Mouse (Mus musculus) v-Abl transformed pro-B cells (cell line): ENCODE results near the gene Aqp7.

ENCODE experiments used
- in situ Hi-C, 2 experiments: fragments of 400-800 bp; cut with MboI; formaldehyde crosslinking; loops; one replicate each; pipeline ENCODE4 v1.15.1; 2025; ENCODE audit not compliant: unreplicated experiment in 2 of 2

Gene Aqp7

GRCm38 (mm10) chr4:41063894-41064673 is 16.1 kb upstream of the Aqp7 start:
- in situ Hi-C loops, result loop anchor here (5.0 to 25.0 kb wide), 2 partner anchors 53 to 1898 kb away; partner anchors contain the start of gene 1700022I11Rik (in 1 of the 2)

- in situ Hi-C loops, result loop anchor here (5.0 to 25.0 kb wide), 2 partner anchors 54 to 1899 kb away; partner anchors contain the start of gene 1700022I11Rik (in 1 of the 2)
Observed at GRCm38 (mm10) chr4:41063351-41063750, 15.4 kb upstream of the Aqp7 start.

GRCm38 (mm10) chr4:41057361-41057760 is 9.4 kb upstream of the Aqp7 start:
- in situ Hi-C loops, result loop anchor here (10.0 to 25.0 kb wide), 3 partner anchors 327 to 1905 kb away; partner anchors contain the start of gene 1700022I11Rik (in 1 of the 2)

- in situ Hi-C loops, result loop anchor here (10.0 to 25.0 kb wide), 3 partner anchors 328 to 1905 kb away; partner anchors contain the start of gene 1700022I11Rik (in 1 of the 2)
Observed at GRCm38 (mm10) chr4:41056742-41057332, 8.9 kb upstream of the Aqp7 start.

GRCm38 (mm10) chr4:41056253-41056652 is 8.3 kb upstream of the Aqp7 start:
- in situ Hi-C loops, result loop anchor here (10.0 to 25.0 kb wide), 3 partner anchors 329 to 1906 kb away; partner anchors contain the start of gene 1700022I11Rik (in 1 of the 2)

GRCm38 (mm10) chr4:41055111-41055510 is 7.2 kb upstream of the Aqp7 start:
- in situ Hi-C loops, result loop anchor here (10.0 to 25.0 kb wide), 3 partner anchors 330 to 1907 kb away; partner anchors contain the start of gene 1700022I11Rik (in 1 of the 2)

- in situ Hi-C loops, result loop anchor here (5.0 to 25.0 kb wide), 5 partner anchors 66 to 1911 kb away; partner anchors contain the start of gene 1700022I11Rik (in 1 of the 2)
Observed at GRCm38 (mm10) chr4:41051781-41052180, 3.8 kb upstream of the Aqp7 start.

- in situ Hi-C loops, result loop anchor here (5.0 to 25.0 kb wide), 5 partner anchors 66 to 1911 kb away; partner anchors contain the start of gene 1700022I11Rik (in 1 of the 2)
Observed at GRCm38 (mm10) chr4:41050726-41051675, 3.1 kb upstream of the Aqp7 start.

GRCm38 (mm10) chr4:41048926-41049325 is 987 bp upstream of the Aqp7 start:
- in situ Hi-C loops, result no loop called here

- in situ Hi-C loops, result no loop called here
Observed at GRCm38 (mm10) chr4:41046254-41046795, 1.6 kb downstream of the Aqp7 start.

- in situ Hi-C loops, result no loop called here
Observed at GRCm38 (mm10) chr4:41045288-41045687, 2.7 kb downstream of the Aqp7 start.

GRCm38 (mm10) chr4:41043961-41044360 is 4.0 kb downstream of the Aqp7 start:
- in situ Hi-C loops, result no loop called here

- in situ Hi-C loops, result no loop called here
Observed at GRCm38 (mm10) chr4:41042880-41043279, 5.1 kb downstream of the Aqp7 start.

GRCm38 (mm10) chr4:41040983-41041382 is 7.0 kb downstream of the Aqp7 start:
- in situ Hi-C loops, result no loop called here

- in situ Hi-C loops, result no loop called here
Observed at GRCm38 (mm10) chr4:41037942-41038341, 10.0 kb downstream of the Aqp7 start.

- in situ Hi-C loops, result no loop called here
Observed at GRCm38 (mm10) chr4:41031242-41031641, 16.7 kb downstream of the Aqp7 start.

GRCm38 (mm10) chr4:41029372-41029771 is 18.6 kb downstream of the Aqp7 start:
- in situ Hi-C loops, result no loop called here

- in situ Hi-C loops, result no loop called here
Observed at GRCm38 (mm10) chr4:41028272-41028671, 19.7 kb downstream of the Aqp7 start.

- in situ Hi-C loops, result no loop called here
Observed at GRCm38 (mm10) chr4:41027872-41028271, 20.1 kb downstream of the Aqp7 start.
